Mouse (Mus musculus): Measurements from ENCODE around the gene Kdelc2.

Kdelc2 gene

GRCm38 (mm10) chr9:53383951-53384866, at the start of gene Kdelc2:
Kdelc2 (plus strand) TSS chr9:53384025.
- peak; percentile 25 to 67 for DNase-seq (ENCODE audit: low spot score in 2 of 2)

GRCm38 (mm10) chr9:53335131-53335530, 48.7 kb upstream of the Kdelc2 start:
- no peak for DNase-seq (ENCODE audit: low spot score in 2 of 2)

GRCm38 (mm10) chr9:53339603-53340002, 44.2 kb upstream of the Kdelc2 start:
- DNase-seq (ENCODE audit: low spot score in 2 of 2) = no peak

DNA sequence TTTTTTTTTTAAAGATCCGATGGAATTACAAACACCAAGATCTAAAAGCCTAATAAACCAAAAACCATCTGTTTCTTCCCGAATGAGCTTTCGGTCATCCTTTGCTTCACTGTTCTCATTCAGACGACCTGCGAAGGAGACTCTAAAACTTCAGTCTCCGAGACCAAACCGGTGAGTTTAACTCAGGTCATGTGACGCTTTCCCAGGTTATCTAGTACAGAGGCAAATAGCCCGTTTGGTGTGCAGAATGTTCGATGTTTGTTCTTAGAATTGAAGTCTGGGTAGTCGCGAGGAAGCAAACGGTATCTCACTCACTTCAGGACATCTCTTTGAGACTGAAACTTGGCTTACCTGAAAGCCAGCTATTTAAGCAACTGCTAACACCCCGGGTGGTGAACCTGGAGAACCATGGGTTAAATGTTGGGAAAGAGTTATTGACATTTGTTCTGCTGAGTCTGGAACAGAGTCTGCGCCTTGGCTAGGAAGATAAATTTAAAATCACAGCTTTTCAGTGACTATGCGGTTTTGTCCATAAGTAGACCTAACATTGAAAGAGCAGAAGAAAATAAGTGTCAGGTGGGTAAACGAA, 43.4 kb upstream of the Kdelc2 start:
- DNase-seq (ENCODE audit: low spot score in 2 of 2) = no peak

DNA sequence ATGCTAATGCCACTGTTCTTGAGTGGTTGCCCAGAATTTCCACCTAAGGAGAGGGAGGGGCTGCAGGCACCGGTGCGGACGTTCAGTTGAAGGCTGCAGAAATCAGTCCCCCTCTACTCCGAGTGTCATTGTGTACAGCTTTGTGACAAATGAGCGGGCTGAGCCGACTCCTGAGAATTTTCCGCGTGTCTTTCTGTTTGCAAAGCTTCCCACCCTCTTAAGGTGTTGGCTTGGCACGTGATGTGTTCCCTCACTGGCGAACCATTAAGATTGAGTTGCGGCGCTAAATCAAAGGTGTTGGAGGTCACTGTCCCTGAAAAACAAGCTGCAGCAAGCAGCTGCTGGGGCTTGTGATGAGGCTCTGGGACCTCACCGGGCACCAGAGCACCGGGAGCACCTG, 42.9 kb upstream of the Kdelc2 start:
- DNase-seq (ENCODE audit: low spot score in 2 of 2) = no peak

GRCm38 (mm10) chr9:53341981-53342380, 41.8 kb upstream of the Kdelc2 start:
- no peak for DNase-seq (ENCODE audit: low spot score in 2 of 2)

GRCm38 (mm10) chr9:53344646-53345432, 39.0 kb upstream of the Kdelc2 start:
- no peak for DNase-seq (ENCODE audit: low spot score in 2 of 2)

GRCm38 (mm10) chr9:53345728-53346127, 38.1 kb upstream of the Kdelc2 start:
- DNase-seq (ENCODE audit: low spot score in 2 of 2) = no peak

DNA sequence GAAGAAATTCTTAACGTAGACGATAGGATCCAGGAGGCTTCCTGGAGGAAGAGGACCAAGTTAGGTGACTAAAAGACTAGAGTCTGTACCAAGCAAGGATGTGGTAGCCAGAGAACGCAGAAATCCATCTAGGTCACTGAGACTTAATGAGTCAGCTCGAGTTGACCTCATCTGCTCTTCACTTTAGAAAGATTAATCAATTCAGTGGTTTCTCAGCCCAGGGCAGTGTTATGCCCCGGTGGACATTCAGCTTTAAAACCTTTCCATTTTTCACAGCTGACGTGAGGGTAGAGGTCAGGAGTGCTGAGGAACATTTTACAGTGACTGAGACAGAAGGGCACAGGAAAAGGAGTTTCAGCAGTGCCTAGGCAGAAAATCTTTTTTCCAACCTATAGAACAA, 37.4 kb upstream of the Kdelc2 start:
- no peak for DNase-seq (ENCODE audit: low spot score in 2 of 2)

GRCm38 (mm10) chr9:53349211-53349610, 34.6 kb upstream of the Kdelc2 start:
- no peak for DNase-seq (ENCODE audit: low spot score in 2 of 2)

DNA sequence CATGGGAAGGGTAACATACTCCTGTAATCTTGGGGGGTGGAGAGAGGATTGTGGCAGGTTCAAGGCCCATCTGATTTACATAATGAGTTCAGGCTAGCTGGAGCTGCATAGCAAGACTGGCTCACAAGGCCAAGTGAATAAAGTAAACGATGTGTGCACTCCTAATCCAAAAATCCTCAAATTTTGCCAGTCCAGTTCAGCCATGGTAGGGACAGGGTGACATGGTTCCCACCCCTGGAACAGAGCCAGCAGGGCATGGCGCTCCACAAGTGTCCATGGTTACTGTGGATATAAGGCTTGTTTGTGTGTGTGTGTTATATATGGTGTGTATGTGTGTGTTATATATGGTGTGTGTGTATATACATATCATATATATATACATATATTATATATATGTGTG, 33.5 kb upstream of the Kdelc2 start:
- DNase-seq (ENCODE audit: low spot score in 2 of 2) = no peak

DNA sequence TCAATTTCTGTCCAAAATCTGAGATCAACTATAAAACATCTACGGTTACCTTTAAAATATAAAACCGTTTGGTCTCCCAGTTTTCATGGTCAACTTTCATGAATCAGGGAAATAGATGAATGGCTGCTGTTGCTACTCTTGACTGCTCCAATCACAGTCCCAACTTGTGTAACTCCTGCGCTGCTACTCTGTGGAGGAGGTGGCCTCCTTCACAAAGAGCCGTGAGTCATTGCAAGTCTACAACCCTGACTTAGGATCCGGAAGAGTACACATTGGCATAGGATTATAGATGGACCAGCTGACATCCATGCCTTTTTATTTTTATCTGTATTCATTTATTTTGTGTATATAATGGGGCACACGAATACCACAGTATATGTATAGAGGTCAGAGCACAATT, 31.9 kb upstream of the Kdelc2 start:
- DNase-seq (ENCODE audit: low spot score in 2 of 2) = no peak

DNA sequence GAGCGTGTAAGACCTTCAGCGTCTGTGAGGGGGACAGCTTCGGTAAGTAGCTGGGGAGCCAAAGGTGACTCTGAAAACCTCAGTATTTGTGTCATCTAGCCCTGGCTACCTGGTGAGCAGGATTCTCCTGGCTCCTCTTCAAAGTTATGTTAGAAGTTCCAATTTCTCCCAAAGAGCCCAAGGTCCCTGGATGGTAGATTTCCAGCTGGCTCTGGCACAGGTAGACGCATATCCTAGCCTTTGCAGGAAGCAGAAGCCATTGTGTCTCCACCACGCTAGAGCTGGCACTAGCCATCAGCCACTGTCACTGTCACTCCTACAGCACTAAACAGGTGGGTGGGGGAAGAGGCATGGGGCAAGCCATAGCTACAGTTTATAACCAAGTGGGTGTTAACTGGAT, 30.7 kb upstream of the Kdelc2 start:
- no peak for DNase-seq (ENCODE audit: low spot score in 2 of 2)

DNA sequence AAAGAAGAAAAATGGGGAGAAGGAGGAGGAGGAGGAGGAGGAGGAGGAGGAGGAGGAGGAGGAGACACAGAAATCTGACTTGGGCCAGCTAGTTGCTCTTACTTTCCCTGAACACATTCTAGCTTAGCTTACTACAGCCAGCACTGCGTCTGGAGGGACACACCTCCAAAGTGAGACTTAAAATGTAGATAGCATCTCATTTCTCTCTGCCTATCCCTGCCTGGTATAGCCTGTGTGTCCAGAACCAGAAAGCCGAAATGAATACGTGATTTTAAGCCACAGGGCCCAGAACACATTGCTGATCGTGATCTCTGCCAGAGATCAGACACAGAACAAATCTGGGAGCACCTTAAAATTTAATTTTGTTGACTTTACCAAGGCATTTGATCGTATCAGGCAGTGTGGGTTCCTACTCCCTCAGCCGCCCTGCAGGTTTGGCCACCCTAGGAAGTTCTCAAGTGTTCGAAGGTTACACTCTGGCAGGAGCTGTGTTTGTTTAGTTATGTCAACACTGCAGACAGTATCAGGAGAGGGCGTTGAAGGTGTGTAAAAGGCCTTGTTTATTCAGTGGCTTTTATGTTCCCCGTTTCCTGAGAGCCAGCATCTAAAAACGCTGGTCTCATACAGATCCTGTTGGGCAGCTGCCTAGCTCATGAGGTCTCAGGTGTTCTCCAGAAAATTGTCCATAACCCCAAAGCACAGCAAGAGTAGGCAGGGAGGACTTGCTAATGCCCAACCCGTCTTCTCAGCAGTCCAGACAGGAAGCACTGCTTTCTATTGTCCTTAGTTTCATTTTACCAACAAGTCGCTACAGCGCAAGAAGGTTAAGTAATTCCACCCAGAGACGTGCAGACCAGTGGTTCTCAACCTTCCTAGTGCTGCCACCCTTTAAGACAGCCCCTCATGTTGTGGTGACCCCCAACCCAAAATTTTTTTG, 27.3 kb upstream of the Kdelc2 start:
- DNase-seq (ENCODE audit: low spot score in 2 of 2) = no peak

DNA sequence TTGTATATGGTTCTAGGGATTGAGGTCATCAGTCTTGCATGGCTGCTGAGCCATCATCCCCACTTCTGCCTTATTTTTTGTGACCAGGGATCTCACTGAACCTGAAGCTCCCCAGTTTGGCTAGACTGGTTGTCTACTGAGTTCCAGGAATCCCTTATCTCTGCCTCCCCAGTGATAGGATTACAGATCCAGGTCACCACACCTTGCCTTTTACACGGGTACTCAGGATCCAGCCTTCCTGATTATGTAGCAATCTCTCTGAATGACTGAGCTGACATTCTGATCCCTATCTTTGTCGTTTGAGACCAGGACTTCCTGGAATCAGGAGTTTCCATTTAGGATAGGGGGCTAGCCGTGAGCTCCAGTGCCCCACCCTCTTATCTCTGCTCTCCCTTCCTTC, 12.5 kb upstream of the Kdelc2 start:
- no peak for DNase-seq (ENCODE audit: low spot score in 2 of 2)

DNA sequence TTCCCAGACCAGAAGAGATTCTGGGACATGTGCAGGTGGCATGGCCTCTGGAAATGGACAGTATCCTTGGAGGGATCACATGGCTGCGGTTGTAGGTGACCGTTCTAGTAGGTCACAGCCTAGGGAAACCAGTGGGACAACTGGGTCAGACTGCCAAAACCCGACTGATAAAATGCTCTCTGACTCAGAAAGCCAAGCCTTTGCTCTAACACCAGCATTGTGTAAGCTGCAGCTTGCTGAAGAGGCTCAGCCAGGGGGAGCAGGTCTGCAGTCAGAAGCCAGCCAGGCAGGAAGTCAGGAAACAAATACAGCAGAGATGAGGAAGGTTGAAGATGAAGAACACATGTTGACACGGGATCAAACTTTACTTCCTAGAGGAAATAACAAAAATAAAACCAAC, 7.9 kb upstream of the Kdelc2 start:
- DNase-seq (ENCODE audit: low spot score in 2 of 2) = no peak

DNA sequence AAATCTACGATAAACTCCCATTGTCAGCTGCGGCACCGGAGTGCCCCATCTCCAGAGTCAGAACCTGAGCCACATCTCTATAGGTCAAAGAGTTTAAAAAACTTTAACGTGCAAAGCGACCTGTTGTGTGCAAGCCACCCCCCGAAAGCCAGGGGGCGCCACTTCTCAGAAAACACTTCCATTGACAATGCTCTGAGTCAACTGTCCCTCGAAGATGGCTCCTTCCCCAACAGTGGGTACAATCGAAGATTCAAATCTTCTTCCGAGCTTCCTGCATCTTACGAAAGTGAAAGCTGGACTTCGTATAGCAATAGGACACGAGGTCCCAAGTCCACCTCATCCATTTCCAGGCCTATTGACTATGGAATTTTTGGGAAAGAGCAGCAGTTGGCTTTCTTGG, 7.0 kb upstream of the Kdelc2 start:
- peak; percentile 27 to 70 for DNase-seq (ENCODE audit: low spot score in 2 of 2)

GRCm38 (mm10) chr9:53377597-53377996, 6.2 kb upstream of the Kdelc2 start:
- DNase-seq (ENCODE audit: low spot score in 2 of 2) = no peak

GRCm38 (mm10) chr9:53378171-53378570, 5.7 kb upstream of the Kdelc2 start:
- no peak for DNase-seq (ENCODE audit: low spot score in 2 of 2)

DNA sequence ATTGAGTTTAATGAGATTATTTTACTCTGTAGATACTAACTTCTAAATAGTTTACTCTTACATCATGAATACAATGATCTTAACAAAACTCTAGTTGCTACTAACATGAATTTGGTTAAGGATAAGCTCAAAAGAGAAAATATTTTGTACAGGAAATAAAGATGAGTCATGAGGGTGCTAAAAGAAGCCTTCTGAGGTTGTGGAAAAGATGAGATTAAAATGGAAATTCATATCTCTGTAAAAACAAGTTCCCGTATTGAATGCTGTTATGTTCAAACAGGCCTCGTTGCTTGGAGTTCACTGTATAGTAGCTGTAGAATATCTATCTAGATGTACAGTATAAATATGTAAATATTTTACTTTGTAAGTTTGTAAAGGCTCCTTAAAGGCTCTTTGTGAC, 3.2 kb upstream of the Kdelc2 start:
- no peak for DNase-seq (ENCODE audit: low spot score in 2 of 2)

DNA sequence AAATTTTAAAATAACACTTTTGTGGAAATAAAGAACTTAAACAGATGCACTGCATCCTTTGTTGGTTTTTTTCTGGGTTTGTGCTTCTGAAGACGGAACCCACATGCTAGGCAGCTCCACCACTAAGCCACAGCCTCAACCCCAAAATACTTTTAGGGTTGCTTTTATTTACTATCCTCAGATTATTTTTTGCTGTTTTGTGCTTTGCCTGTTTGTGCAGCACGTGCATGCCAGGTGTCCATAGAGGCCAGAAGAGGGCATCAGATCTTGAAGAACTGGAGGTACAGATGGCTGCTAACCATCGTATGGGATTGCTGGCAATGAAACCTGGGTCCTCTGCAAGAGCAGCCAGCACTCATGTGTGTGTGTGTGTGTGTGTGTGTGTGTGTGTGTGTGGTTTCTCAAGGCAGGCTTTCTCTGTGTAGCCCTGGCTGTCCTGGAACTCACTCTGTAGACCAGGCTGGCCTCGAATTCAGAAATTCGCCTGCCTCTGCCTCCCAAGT, 2.7 kb upstream of the Kdelc2 start:
- no peak for DNase-seq (ENCODE audit: low spot score in 2 of 2)
